Mouse (Mus musculus): Measurements from ENCODE around the gene Cdh11.

DNA sequence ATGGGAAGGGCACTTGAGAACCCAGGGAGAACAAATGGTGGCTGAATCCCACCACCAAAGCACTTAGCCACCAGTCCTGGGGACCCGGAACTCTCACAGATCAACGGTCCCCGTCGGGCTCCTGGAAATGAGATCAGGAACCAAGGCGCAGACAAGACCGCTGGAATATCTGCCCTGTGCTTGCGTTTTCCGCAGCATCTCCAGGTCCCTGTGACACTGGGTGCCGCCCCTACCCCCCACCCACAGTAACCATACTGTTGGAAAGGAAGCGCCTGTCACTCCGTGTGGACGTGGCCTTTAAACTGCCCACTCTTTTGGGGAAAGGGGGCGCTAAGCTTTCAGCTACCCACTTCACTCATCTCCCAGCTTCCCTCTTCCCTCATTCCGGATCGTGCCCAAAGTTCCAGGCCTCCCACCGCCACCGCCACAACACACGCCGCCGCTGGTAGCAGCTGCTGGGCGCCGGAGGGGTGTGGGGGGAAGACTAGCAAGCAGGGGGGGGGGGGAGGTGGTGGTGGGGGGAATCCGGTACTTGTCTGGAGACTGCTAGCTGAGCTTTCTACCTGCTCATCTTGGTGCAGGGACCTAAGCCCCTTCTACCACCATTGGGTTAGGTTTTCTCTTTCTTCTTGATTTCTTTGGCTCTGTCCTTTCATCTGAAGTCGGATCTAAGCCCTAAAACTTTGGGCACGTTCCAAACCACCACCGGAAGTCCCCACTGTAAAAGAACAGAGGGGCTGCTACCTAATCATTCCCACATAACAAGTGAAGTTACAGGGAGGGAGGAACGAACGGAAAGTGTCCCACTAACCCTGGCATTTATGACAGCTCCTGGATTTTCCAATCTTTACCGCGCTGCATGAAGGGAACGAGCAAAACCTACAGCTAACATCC, 1.3 kb upstream of the Cdh11 start:
- TF ChIP-seq CTCF (conservative IDR thresholded peaks at IDR 0.05; ENCODE audit: low read length): no peak
- TF ChIP-seq POU5F1 (IDR thresholded peaks at IDR 0.05; ENCODE audit: borderline replicate concordance, low read length): no peak
